Mouse (Mus musculus): ENCODE results near the gene Usp21.
"Not testable (repeated sequence)": the region's sequence is repeated elsewhere in the genome, so short reads cannot be mapped to it uniquely, and the experiment has no call there.

Usp21 gene

DNA sequence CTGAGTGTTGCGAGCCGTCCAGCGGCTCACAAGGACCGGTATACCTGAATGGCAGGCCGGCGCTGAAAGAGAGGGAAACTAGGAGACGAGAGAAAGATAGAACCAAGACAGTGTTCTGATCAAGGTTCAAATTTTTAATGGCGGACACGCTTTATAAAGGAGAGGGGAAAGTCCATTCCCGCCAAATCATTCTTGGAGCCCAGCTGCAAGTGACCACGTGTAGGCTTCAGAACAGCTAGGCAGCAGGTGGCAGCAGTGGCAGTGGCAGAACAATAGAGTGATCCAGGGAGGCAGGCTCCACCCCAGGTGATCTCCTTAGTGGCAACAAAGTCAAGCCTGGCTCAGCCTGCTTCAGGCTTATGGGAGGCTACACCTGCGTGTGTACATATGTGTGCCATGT, 45.8 kb downstream of the Usp21 start:
- not testable (repeated sequence) for DNase-seq (ENCODE audit: low spot score)

DNA sequence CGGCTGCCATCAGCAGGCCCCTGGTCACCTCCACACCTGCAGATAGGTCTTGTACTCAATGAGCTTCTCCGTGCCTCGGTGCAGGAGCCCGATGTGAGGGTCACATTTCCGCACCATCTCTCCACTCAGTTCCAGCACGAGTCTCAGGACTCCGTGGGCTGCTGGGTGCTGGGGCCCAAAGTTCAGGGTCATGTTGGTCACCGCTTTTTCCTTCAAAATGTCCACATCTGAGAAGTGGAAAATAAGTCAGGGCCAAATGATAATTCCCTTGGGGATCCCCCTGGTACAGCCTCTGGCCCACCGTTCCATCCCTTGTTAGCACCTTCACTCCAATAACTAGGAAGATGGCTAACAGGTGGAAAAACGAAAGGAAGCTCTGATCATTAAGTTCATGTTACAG, 46.9 kb downstream of the Usp21 start:
- DNase-seq (ENCODE audit: low spot score), result no peak

DNA sequence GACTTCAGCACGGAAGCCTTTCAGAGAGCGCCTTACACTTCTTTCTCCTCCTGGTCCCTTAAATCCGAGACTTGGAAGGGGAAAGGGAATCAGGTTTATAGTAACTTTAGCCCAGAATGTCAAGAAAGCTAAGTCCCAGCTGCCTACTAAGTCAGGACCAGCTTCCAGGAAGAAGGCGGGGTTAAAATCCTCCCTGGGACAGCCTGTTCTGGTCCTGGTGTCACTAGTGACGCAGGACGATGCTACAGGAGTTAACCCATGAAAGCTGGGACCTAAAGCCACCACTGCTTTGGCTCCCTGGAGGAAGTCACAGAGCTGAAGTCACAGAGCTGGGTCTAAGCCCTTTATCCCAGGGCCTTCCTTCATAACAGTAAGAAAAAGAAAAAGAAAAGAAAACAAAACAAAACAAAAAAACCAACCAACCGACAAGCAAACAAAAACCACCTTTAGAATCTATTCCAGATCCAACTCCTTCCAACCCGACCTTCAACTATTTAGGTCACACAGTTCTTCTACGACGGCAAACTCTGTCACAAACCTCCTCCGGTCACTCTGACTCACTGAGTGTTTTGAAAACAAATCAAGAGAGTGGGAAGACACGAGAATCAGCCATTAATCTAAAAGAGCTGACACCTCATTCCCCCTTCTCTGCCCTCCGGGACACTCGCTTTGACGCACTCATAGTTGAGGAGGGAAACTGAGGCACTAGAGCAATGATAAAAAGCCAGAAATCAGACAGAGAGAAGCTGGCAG, 47.6 kb downstream of the Usp21 start:
- no peak for DNase-seq (ENCODE audit: low spot score)

DNA sequence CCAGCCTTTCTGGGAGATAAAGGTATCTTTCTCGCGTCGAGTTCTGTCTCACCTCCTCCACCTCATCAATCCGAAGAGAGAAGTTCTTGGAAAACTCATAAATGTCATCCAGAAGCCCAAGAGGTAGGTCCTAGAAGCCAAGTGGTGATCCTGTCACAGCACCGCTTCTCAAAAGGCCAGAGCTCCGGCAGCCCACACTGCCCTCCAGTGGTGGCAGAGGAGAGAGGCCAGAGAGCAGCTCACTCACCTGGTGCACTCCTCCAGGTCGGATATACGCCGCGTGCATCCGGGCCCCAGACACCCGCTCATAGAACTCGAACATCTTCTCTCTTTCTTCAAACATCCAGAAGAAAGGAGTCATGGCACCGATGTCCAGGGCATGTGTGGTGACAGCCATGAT, 49.3 kb downstream of the Usp21 start:
- DNase-seq (ENCODE audit: low spot score), result no peak

DNA sequence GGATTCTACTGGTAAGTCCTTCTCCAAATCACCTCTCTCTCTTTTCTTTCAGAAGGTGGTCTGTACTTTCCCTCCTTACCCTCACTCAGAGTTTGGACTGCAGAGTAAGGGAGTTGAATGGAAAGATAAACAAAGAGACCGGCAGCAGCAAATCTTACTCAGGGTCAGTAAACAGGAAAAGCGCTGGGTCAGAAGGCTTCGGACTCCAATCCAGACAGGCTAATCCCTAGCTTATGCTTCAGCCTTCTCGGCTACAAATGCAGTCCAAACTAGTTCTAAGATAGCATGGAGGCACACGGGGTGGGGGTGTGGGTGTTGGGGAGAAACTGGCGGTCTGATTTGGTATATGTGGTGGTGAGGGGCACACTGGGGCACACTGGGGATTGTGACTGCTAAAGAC, 50.4 kb downstream of the Usp21 start:
- DNase-seq (ENCODE audit: low spot score), result no peak

DNA sequence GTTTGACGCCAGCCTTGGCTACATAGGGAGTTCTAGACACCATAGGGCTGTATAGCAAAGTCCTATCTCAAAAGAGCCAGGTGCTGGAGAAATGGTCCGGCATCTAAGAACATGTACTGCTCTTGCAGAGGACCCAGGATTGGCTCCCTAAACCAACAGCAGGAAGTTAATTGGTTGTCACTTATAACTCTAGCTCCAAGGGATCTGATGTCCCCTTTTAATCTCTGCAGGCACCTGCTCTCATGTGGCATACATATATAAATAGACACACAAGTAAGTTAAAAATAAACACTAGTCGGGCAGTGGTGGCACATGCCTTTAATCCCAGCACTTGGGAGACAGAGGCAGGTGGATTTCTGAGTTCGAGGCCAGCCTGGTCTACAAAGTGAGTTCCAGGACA, 52.0 kb downstream of the Usp21 start:
- no peak for DNase-seq (ENCODE audit: low spot score)

DNA sequence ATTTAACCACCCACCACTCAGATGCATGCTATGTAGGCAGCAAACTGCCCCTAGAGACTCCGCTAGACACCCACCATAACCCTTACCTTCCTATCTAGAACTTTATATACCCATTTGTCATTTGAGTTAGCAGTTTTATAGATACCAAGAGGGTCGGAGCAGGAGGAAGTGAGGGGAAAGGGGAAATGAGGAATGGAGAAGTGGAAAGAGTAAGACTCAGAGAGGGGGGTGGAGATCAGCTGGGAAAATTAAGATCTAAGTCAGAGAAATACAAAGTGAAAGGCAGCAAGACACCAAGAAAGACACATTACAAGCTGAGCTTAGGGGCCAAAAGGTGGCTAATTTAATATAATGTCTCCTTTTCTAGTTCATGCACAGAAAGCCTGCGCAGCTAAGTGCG, 53.3 kb downstream of the Usp21 start:
- no peak for DNase-seq (ENCODE audit: low spot score)

DNA sequence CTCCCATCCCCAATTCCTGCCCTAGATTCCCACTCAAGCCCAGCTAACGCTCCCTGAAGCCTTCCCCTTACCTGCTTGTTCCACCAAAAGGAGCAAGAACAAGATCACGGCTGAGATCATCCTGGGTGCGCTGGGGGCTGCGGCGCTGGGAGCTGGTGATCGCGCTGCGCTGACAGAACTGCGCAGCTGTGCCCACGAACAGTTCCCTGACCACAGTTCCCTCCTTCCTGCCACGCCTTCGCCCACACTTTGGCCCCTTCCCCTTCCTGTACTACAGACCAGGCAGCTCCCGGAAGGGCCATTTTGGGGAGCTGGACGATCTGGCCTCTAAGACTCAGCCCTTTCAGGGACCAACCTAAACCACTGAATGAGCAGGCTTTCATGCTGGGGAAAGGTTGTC, 53.7 kb downstream of the Usp21 start, which contains the start of gene Fcer1g:
Gene Fcer1g, minus strand, starts transcription at position 240 of the 400 bp plus-strand sequence.
- no peak for DNase-seq (ENCODE audit: low spot score)

DNA sequence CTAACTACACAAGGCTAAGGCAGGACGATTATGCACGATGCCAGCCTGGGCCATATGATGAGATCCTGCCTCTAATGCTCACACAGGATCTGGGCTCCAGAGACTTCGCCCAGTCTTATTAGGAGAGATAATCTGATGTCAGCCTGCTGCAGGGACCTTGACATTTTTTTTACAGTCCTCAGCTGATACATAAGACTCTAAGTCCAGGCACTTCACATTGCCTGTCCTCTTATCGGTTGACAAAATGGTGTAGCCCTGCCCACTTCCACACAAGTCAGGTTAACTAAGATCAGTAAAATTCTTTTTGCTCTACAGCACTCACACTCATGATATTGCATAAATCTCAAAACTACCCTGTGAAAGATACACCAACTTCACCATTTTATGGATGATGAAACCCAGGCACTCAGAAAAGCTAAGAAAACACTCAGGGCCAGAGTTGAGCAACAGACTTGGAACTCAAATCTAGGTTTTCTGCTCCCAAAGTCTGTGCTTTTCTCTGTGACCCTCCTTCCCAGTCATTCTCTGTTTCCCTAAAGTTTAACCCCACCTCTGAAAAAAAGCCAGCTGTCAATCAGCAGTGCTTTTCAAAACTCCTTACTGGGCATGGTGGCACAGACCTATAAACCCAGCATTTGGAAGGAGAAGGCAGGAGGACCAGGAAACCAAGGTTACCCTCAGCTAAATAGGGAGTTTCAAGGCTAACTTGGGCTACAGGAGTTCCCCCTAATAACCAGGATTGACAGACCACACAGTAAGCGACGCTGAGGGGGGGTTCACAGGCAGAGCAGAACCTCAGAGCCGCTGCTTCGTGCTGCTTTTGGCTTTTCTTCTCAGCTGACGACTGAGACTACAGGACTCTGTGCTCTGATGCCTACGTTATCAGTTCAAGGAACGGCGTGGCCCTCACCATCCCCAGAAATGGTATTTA, 54.7 kb downstream of the Usp21 start:
- no peak for DNase-seq (ENCODE audit: low spot score)

DNA sequence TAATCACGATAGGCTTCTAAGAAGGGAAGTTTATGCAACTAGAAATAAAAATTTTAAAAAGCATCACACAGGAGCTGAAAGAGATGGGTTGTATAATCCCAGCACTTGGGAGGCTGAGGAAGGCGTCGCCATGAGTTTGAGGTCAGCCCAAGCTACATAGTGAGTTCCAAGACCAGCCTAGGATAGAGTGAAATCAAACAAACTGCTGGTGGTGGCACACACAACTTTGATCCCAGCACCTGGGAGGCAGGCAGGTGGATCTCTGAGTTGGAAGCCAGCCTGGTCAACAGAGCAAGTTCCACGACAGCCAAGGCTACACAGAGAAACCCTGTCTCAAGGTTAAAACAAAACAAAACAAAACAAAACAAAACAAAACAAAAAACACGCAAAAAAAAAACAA, 55.4 kb downstream of the Usp21 start:
- DNase-seq (ENCODE audit: low spot score), result no peak
